Mouse (Mus musculus) bone marrow macrophage, adult 2 months (primary cell): Measurements from ENCODE around the gene Mcoln1.

Experiments used
- CTCF ChIP-seq: IDR thresholded peaks from 2 replicates; pipeline ENCODE4 v1.5.1; 2012; ENCODE audit warnings: low read depth, mild to moderate bottlenecking, low read length, moderate library complexity
- POLR2A ChIP-seq: IDR thresholded peaks from 2 replicates; pipeline ENCODE4 v1.6.1; 2012; ENCODE audit warnings: mild to moderate bottlenecking, low read depth, low read length, borderline replicate concordance

DNA sequence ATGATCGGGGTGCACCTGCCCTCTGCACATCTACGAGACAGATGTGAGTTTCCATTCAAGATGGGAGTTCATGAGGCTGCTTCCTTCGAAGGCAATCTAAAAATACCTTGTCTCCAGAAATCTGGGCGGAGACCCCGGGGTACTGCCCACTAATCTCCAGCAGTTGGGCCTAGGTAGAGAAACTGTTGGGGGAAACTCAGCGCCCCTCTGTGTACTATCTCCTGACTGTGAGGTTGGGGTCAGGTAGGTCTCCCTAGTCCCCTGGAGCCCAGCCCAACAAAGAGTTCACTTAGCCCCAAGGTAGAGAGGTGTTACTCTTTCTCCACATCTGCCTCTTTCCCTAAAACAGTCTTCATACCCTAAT, 6.4 kb upstream of the Mcoln1 start:
- TF ChIP-seq CTCF (no peak), POLR2A (no peak)
